In the genomic region with DNA sequence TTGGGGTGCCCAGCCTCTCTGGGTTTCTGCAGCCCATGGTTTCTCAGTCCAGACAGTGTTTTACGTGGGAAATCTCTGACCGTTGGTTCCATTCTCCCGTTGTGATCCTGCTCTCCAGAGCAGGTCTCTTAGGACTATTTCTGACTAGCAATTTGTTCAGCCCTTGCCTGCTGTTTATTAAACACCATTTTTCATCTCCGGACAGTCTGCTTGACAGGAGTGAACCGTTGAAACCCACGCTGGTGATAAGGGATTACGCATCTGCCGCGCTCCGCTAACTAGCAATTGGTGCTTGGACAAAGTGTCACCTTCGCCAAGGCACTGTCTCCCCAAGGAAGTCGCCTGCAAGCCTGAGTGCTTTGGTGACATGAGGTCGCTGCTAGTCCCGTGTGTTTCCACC, we compare ENCODE assay signal across 8 mouse cellular contexts. TPM values are rescaled to one million over a fixed set of nuclear protein-coding genes. Genes with fewer than 3 reads are reported as not detected.
DNase-seq lines count a peak whose midpoint lies in the region; ATAC-seq and TF ChIP-seq lines count a peak whose summit lies in the region.

No protein-coding gene starts in this region.

- H3K4me1 ChIP-seq in heart, adult 2 months (ENCODE audit: control insufficient read depth, insufficient read depth, low read length): peaks cover 4% of the 10 kb centered on the region; the same call in 1 of the 2 replicates
- H3K4me1 ChIP-seq in hindbrain, embryonic 12.5 days: peaks cover 13% of the 10 kb centered on the region
- H3K4me1 ChIP-seq in liver, embryonic 15.5 days (replicated peaks): peaks cover 9% of the 10 kb centered on the region; the same call in 1 of the 2 replicates

- TF ChIP-seq CTCF in heart, adult 2 months (IDR thresholded peaks at IDR 0.05): no peak

- intact Hi-C loops in heart, adult 2 months (cut with DNase I): no loop called here
- intact Hi-C loops in heart, postnatal 25 days (cut with DNase I): no loop called here
- intact Hi-C loops in left cerebral cortex, postnatal 36 days (cut with DNase I): no loop called here

- no peak overlapping the region for H3K9ac ChIP-seq in heart, adult 2 months (ENCODE audit: low read depth, low read length)
- peak overlapping the region; percentile 46; the same call in 1 of the 2 replicates for H3K9ac ChIP-seq in hindbrain, embryonic 12.5 days
- H3K9ac ChIP-seq in liver, embryonic 15.5 days: no peak overlapping the region

- no peak for TF ChIP-seq POLR2A in heart, adult 2 months (IDR thresholded peaks at IDR 0.05; ENCODE audit: insufficient read depth, low read depth, low read length)

- no peak overlapping the region; the same call in 1 of the 2 replicates for H3K27ac ChIP-seq in heart, adult 2 months
- no peak overlapping the region for H3K27ac ChIP-seq in hindbrain, embryonic 12.5 days
- no peak overlapping the region for H3K27ac ChIP-seq in liver, embryonic 15.5 days (replicated peaks)

- ATAC-seq in hindbrain, embryonic 12.5 days (ENCODE audit: low FRiP score): no peak
- ATAC-seq in liver, embryonic 15.5 days (ENCODE audit: insufficient read depth): no peak

- no peaks in the 10 kb centered on the region for H3K79me2 ChIP-seq in heart, adult 2 months (replicated peaks; ENCODE audit: control insufficient read depth, insufficient read depth, low read length)

- no peaks in the 10 kb centered on the region for H3K36me3 ChIP-seq in heart, adult 2 months (ENCODE audit: control insufficient read depth, insufficient read depth, low read length)
- H3K36me3 ChIP-seq in hindbrain, embryonic 12.5 days: no peaks in the 10 kb centered on the region
- no peaks in the 10 kb centered on the region for H3K36me3 ChIP-seq in liver, embryonic 15.5 days (replicated peaks)

- H3K4me2 ChIP-seq in hindbrain, embryonic 12.5 days (replicated peaks): peak overlapping the region; percentile 85
- peak overlapping the region; percentile 63 for H3K4me2 ChIP-seq in liver, embryonic 15.5 days

- TF ChIP-seq EP300 in heart, adult 2 months (IDR thresholded peaks at IDR 0.05; ENCODE audit: insufficient read depth, low read depth, low read length): no peak

- no peaks in the 10 kb centered on the region for H3K9me3 ChIP-seq in hindbrain, embryonic 12.5 days (replicated peaks)
- H3K9me3 ChIP-seq in liver, embryonic 15.5 days (replicated peaks): no peaks in the 10 kb centered on the region

- H3K27me3 ChIP-seq in heart, adult 2 months (ENCODE audit: control insufficient read depth, insufficient read depth, low read length): peaks cover 3% of the 10 kb centered on the region
- H3K27me3 ChIP-seq in hindbrain, embryonic 12.5 days: peaks cover 21% of the 10 kb centered on the region
- peaks cover 38% of the 10 kb centered on the region for H3K27me3 ChIP-seq in liver, embryonic 15.5 days

- DNase-seq in heart, adult 2 months: peak in 1 of 2 experiments; percentile 26
- no peak for DNase-seq in heart, postnatal 25 days (ENCODE audit: low spot score)
- peak; percentile 6 for DNase-seq in embryo, embryonic 10 days (ENCODE audit: low spot score)
- peak; percentile 3 for DNase-seq in yolk sac, embryonic 10.5 days (ENCODE audit: low spot score)
- DNase-seq in left cerebral cortex, postnatal 36 days (ENCODE audit: low spot score in 2 of 2): no peak
- DNase-seq in left cerebral cortex, adult 8-10 months (ENCODE audit: low spot score in 2 of 2): no peak

- peak overlapping the region; percentile 43 for H3K4me3 ChIP-seq in heart, adult 2 months
- peak overlapping the region; percentile 43 for H3K4me3 ChIP-seq in hindbrain, embryonic 12.5 days
- peak overlapping the region; percentile 35 for H3K4me3 ChIP-seq in liver, embryonic 15.5 days (replicated peaks)

- 8% methylated on average over 14 of the region's 14 CpGs for WGBS in heart, adult 2 months
- 8% methylated on average over 14 of the region's 14 CpGs for WGBS in hindbrain, embryonic 12.5 days
- WGBS in liver, embryonic 15.5 days (ENCODE audit: insufficient replicate concordance): 6% methylated on average over 14 of the region's 14 CpGs

RNA-seq across cellular contexts. Expression of gene Eci3, which starts 0.8 kb away (rescaled TPM):
- 1 to 10 TPM; 2.3 to 2.5 TPM for total RNA-seq in heart, adult 2 months (2021)
- polyA plus RNA-seq in heart, adult 2 months (2012; rRNA removed): 0.12 and 0.47 TPM in 2 replicates
- total RNA-seq in heart, postnatal 25 days (2021): 1 to 10 TPM; 1.7 to 2.7 TPM
- 0.87 and 1.2 TPM in 2 replicates for polyA plus RNA-seq in hindbrain, embryonic 12.5 days (2016; fragmentation: Nextera tagmentation; extraction: Ambion mirVana)
- polyA plus RNA-seq in liver, embryonic 15.5 days (2015; fragmentation: Nextera tagmentation; extraction: Ambion mirVana): not detected in 2 replicates
- under 1 TPM; 0.41 to 0.57 TPM for total RNA-seq in left cerebral cortex, postnatal 36 days (2021)
- 1 to 10 TPM in 2 of 4 experiments, under 1 TPM in 2; 0.41 to 2.0 (median 0.90) TPM for total RNA-seq in left cerebral cortex, adult 8-10 months (2022)

RNA-seq across cellular contexts. Expression of gene 4933417A18Rik, which starts 40.2 kb away (rescaled TPM):
- not detected for total RNA-seq in heart, adult 2 months (2021)
- polyA plus RNA-seq in heart, adult 2 months (2012; rRNA removed): not detected in 2 replicates
- not detected for total RNA-seq in heart, postnatal 25 days (2021)
- not detected in 2 replicates for polyA plus RNA-seq in hindbrain, embryonic 12.5 days (2016; fragmentation: Nextera tagmentation; extraction: Ambion mirVana)
- polyA plus RNA-seq in liver, embryonic 15.5 days (2015; fragmentation: Nextera tagmentation; extraction: Ambion mirVana): not detected in 2 replicates
- not detected for total RNA-seq in left cerebral cortex, postnatal 36 days (2021)
- total RNA-seq in left cerebral cortex, adult 8-10 months (2022): not detected

RNA-seq across cellular contexts. Expression of gene Fam217a, which starts 40.3 kb away (rescaled TPM):
- under 1 TPM; 0.11 to 0.23 TPM for total RNA-seq in heart, adult 2 months (2021)
- polyA plus RNA-seq in heart, adult 2 months (2012; rRNA removed): 0.25 and 0.32 TPM in 2 replicates
- total RNA-seq in heart, postnatal 25 days (2021): under 1 TPM; 0.10 to 0.22 TPM
- 1.5 and 1.7 TPM in 2 replicates for polyA plus RNA-seq in hindbrain, embryonic 12.5 days (2016; fragmentation: Nextera tagmentation; extraction: Ambion mirVana)
- 0.10 and 0.16 TPM in 2 replicates for polyA plus RNA-seq in liver, embryonic 15.5 days (2015; fragmentation: Nextera tagmentation; extraction: Ambion mirVana)
- under 1 TPM; 0.79 to 0.91 TPM for total RNA-seq in left cerebral cortex, postnatal 36 days (2021)
- 1 to 10 TPM in 3 of 4 experiments, under 1 TPM in 1; 0.98 to 1.6 (median 1.3) TPM for total RNA-seq in left cerebral cortex, adult 8-10 months (2022)

Comparison
In these comparisons a context has a peak if more than half of its experiments do, and no peak if none do; other contexts are left out.
1. DNase-seq: peak in embryo, embryonic 10 days (single experiment) and yolk sac, embryonic 10.5 days (single experiment); none in heart, postnatal 25 days (single experiment), left cerebral cortex, postnatal 36 days (0 of 2) and left cerebral cortex, adult 8-10 months (0 of 2).
2. Peak in every context shown above with its lines, with median percentiles within 50 percentile points of each other: H3K4me3 ChIP-seq.